Mouse (Mus musculus): ENCODE measurements around the gene Shroom3.

GRCm38 (mm10) chr5:92950583-92950982 lies 267.3 kb downstream of the Shroom3 start:
- TF ChIP-seq CTCF (IDR thresholded peaks at IDR 0.05; ENCODE audit: borderline replicate concordance, insufficient read depth, low read depth, low read length), result no peak
- TF ChIP-seq POLR2A (IDR thresholded peaks at IDR 0.05; ENCODE audit: borderline replicate concordance, insufficient read depth, low read length), result no peak

Measured in cerebellum, adult 2 months (tissue).